Mouse (Mus musculus) c-Kit-positive CD71-positive TER-119-negative erythroid progenitor cells, embryonic 14.5 days (primary cell): ENCODE measurements at regions not wholly inside any gene's neighbourhood (a gene's known extent, or its start where the extent isn't known, plus 50 kb on each side); places are given as distances from the start of the nearest gene placed in this dataset.
"Not testable (repeated sequence)": the region's sequence is repeated elsewhere in the genome, so short reads cannot be mapped to it uniquely, and the experiment has no call there.

ENCODE experiments used
- DNase-seq: peaks from one replicate; pipeline ENCODE4 v3.0.0-alpha.2; 2013; ENCODE audit warnings: low read depth

DNA sequence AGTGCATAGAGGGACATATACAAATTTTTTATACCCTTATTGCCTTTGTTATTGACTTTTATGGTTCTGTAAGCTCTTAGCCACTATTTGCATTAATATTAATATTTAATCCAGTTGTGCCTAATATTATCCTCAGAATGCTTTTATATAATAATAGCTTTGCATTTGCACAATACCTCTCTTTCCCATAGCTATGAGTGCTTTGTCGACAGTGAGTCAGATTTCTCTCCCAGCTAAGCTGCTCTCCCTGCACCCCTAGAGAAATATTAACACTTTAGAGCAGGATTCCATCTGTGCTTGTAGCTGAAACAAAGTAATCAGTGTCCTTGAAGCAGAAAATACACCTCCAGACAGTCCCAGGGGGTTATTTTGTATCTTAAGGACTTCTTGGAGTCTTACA lies 288.6 kb upstream of the Arglu1 start:
- DNase-seq: no peak

DNA sequence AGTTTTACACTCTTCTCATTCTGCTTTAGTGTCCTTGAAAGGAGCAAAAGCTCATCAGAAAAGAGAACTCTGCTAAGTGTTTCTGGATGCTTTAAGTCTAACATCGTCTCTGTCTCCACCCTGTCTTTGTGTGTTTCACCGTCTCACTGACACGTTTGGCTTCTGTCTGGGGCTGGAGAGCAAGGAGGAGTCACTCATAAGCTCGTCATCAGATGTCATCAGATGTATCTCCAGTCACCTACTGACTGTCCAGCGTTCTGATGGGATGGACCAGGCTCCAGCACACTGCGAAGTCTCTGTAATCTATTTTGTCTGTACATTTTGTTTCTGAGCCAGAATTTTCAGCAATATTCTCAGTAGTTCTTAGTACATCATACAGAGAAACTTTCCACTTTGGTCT lies 283.4 kb upstream of the Arglu1 start:
- DNase-seq: no peak

DNA sequence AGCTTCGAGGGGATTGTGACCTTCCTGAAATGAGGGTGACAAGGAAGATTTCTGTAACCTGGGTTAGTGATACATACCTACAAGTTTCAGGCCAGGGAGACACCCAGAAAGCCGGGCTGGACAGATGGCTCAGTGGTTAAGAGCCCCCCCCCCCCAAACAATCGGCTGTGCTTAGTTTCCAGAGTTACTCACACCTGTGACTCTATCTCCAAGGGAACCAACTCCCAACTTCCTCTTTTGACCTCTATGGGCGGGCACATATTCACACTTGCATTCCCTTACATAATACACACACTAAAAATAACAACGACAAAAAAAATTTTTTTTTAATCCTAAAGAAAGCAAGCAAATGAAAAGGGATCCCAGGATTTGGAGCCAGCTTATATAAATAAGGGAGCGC lies 283.0 kb upstream of the Arglu1 start:
- no peak for DNase-seq

DNA sequence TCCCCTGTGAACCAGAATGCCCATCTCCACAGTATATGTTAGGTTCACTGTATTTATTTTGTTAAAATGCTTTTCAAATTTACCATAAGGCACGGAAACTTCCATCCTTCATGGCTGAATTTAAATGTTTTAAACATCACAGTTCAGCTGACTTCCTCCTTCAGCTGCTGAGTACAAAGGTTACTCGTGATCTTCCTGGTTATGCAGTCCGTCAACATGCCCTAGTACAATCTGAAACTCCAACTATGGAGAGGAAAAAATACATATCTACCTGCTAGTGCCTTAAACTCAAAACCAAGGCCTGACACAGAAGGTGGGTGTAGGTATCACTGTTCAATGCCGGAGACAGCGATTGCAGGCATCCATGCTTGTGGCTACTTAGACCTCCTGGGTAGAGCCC lies 280.5 kb upstream of the Arglu1 start:
- no peak for DNase-seq

DNA sequence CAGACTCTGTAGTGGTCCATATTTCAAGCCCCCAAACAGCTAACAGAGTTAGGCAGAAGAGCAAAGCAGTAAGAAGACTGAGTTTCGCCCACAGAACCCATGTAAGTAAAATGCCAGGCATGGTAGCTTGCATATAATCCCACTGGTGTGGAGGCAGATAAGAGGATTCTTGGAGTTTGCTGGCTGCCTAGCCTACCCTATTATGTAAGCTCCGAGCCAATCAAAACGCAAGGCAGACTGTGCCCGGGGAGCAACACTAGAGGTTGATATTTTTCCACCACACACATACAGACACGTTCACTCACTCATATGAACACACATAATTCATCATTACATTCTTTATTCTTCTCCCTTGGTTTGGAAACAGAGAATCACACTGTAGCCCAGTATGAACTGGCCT lies 280.0 kb upstream of the Arglu1 start:
- no peak for DNase-seq

DNA sequence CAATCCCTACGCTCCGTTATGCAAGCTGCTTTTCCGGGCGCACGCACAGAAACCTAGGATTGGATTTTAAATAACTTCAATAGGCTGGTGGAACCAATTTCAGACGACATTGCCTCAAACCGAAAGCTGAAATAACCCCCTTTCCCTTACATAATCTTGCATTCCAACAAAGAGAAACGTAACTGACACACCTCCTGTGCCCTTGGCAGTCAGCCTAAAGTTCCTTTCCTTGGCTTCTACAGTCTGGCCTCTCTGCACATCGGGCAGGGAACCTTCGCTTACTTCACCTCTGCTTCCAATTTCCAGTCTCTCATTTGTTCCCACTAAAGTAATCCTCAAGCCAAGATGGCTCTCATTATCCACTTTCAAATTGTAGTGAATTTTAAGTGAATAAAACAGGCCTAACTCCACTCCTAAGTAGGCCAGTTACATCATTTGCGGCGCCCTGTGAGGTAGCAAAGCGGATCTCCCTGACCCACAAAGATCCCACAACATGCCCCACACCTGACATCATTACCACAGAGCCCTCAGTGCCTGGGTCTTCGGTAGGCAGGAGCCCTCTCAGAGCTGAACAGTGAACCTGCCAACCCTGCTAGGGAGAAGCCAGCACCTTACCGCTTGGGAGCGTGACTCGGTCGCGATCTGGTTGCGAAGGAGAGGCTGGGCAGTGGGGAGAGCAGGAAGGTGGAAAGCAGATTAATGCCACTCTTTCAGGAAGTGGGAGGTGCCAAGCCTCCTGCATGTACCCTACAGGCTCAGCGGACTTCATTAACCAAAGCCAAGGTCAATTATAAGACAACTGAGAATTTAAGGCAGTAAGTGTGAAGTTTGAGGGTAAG lies 279.0 kb upstream of the Arglu1 start:
- DNase-seq: no peak

DNA sequence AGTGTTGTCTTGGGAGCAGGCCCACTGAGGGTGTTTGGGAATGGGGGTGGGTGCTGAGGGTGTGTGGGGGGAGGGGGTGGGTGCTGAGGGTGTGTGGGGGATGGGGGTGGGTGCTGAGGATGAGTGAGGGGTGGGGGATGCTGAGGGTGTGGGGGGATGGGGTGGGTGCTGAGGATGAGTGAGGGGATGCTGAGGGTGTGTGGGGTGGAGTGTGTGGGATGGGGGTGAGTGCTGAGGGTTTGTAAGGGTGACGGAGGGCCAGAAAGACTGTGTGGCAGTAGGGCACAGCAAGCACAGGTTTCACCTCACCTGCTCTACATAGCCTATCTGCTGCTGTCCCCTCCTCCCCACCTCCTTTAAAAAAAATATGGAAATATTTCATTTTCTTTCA lies 276.3 kb upstream of the Arglu1 start:
- no peak for DNase-seq

DNA sequence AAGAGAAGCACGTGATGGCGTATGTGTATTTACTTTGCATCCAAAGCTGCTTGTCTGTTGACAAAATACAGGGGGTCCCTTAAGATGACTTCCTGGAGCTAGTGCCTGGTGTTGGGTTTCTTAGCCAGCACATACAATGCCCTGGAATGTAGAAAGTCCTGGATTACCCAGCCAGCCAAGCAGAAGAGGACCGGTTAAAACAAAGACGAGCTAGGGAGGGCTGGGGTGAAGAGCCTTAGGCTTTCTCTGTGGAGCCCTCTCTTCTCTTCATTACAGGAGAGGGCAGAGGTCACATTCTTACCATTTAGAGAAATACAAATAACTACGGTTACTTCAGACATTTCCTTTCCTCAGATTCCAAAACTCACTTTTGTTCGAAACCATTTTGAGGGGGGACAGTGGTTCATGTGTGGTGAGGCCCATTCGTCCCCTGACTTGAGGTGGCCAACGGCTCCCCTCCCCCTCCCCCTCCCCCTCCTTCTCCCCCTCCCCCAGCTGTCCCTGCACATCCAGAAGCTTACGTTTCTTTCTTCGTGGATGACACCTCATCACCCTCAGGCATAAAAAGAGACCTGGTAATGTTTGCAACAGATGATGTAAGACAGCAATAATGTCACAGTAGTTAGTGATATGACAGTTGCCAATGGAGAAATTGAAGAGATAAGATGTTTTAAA lies 275.8 kb upstream of the Arglu1 start:
- DNase-seq: no peak

DNA sequence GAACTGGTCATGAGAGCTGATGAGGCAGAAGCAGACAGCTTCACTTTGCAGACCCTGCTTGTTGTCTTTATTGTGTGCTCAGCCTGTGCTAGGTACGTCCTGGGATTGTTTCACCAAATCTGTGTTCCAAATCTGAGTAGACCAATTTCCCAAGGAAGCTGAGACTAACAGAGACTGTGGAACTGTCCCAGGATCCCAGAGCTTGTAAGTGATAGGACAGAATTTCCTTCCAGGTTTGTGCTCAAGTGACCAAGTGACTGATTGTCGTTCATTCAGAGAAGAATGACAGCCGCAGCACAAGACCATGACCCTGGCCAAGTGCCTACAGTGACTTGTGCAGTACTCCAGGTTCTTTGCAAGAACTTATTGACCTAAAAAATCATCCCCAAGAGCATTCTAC lies 269.9 kb upstream of the Arglu1 start:
- no peak for DNase-seq

DNA sequence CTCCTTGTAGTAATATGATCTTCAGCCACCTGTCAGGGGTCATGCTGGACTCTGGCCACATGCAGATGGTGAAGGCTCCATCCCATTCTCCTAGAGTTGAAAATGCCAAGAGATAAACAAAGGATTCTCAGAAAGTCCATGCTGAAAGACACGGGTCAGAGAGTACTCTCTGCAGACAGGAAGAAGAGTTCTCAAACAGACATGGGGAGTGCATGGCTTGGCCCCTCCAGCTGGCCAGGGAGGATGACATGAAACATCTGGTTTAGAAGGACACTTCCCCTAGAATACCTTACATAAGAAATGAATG lies 269.4 kb upstream of the Arglu1 start:
- no peak for DNase-seq

DNA sequence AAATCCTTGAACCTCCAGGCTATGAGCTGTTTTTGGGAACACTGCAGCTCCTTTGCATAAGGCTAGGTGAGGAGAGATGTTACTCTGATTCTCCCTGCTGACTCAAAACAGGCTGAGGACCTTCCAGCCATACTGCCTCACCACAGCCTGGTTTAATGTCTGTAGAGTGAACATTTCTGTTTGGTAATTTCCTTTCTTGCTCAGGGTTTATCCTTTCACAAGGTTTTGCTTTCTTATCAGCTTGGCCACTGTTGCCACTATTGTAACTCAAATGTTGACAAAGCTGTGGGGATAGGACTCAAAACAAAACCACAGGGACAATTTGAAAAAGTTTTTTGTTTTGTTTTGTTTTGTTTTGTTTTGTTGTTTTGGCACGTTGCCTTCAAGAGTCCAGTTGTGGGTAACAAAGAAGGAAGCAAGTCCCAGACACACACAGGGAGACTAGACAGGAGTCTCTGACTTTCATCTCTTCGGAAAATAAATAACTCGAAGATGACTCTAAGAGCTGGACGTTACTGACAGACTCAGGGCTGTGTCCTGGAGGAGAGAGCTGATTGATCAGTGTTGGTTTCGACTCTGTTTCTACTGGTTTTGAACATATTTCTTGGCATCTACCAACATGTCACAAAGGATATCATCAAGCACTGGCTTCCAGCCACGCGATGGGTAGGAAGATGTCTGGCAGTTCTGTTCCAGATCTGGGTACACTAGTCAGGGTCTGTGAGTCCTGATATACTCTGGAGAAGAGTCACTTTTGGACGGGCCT lies 268.9 kb upstream of the Arglu1 start:
- DNase-seq: no peak

DNA sequence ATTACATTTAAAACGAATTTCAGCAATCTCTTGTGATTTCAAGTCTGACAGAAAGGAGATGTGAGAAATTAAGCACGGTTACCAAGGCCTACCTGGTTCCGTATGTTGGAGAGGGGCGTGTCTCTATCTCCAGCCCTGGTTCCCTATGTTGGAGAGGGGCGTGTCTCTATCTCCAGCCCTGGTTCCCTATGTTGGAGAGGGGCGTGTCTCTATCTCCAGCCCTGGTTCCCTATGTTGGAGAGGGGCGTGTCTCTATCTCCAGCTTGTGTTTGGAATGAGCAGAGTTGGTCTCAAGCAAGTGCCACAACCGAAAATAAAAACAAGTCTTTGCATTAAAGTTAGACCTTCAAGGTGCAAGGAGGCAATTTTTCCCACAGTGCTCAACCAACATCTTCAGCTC lies 267.8 kb upstream of the Arglu1 start:
- DNase-seq: not testable (repeated sequence)

DNA sequence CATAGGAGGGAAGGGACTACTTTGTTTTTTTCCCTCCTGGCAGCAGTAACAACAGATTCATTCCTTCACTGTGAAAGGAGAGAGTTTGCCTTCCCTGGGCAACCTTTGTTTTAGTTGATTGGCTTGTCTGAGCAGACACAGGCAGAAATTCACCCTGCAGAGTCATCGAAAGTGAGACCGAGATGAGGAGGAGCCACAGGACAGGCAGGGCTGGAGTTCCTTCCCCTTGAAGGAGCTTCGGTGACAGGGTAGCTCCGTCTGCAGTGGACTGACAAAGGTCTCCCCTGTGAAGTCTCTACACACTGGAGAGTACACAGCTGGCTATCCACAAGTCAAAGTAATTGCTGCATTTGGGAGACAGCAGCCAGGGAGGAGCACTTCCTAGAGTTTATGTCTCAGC lies 261.9 kb upstream of the Arglu1 start:
- no peak for DNase-seq

DNA sequence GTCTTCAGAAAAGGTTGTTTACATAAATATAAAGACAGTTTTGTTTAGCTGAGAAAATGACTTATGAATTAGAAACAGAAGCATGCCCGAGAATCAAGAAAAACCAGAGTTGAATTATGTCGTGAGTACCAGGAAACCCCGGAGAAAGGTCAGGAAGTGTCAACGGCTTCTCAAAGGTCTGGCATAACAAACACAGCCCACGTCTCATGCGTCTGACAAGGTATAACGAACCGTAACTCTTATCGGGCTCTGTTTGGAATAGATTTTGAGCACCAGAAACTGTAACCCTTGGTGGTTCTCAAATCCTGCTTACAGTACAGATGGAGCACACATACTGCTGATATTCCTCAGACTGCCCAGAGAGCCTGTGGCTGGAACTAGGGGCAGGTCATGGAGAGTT lies 260.9 kb upstream of the Arglu1 start:
- DNase-seq: no peak

DNA sequence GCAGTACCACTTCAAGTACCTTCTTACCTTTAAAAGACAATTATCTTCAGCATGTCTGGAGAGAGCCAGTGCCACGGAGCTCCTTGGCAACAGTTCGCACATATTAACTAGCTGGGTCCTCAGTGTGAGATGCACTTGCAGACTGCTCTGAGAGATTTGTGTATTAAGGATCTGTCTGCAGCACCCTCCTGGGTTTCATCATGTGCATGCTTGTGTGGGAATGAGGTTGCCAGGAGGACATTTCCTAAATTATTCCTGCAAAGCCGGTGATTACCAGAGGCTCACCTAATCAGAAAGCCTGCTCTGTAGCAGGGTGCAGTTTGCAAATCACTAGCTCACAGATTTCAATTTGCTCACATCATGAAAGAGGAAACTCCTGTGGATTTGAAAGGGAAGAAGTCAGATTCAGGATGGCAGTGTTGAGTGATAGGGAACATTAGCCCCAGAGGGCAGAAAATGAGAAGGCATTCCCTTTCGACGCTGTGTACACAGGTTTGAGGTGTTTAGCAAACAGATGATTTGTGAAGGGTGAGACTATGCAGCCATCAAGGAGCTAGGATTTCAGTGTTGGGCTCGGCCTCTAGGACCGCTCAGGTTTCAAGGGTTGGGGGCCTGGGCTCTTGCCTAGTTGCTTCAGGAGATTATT lies 257.3 kb upstream of the Arglu1 start:
- DNase-seq: no peak

DNA sequence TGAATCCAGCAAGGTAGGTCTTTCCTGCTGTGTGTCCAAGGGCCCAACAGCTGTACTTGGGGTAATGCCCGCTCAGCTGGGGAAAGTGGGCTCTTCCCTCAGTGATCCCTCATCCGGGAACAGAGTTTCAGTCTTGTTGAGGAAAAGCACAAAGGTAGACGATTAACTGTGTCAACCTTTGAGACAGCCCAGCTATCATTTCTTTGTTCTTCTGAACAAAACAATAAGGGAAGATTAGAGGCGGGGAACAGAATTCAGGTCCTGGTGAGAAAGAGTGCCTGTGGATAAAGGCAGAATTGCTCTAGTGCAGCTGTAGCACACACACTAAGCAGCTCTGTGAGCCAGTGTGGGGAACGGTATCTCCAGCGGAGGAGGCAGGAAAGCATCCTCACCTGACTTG lies 252.7 kb upstream of the Arglu1 start:
- DNase-seq: no peak

DNA sequence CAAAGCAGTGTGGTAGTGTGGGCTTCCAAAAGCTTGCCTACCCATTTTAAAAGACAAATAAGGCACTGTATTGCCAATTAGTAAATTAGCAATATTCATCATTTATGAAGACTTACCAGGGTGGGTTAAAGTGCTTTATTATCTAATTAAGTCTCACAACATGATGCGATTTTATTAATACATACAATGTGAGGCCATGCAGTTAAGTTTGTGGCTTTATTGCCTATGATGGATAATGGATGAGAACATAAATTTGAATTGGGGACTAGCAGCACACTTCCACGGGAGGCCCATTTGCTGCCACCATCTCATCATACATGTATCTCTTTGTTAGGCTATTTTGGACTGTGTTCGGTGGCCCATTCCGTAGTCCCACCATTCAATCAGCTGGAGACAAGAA lies 250.6 kb upstream of the Arglu1 start:
- no peak for DNase-seq

DNA sequence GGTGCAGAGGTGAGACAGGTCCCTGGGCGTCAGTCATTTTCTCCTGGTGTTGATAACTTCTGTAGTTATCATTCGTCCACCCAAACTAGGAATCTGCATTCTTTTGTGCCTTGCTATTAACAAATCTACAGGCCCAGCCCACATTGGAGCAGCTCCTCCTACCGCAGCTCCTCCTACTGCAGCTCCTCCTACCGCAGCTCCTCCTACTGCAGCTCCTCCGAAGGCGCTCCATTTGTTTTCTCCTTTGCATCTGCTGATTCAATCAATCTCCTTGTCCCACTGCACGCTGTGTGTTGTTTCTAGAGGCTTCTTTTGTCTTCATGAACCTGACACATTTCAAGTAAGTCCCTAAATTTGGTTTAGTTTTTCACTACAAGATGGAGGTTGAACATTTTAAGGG lies 248.2 kb upstream of the Arglu1 start:
- no peak for DNase-seq

DNA sequence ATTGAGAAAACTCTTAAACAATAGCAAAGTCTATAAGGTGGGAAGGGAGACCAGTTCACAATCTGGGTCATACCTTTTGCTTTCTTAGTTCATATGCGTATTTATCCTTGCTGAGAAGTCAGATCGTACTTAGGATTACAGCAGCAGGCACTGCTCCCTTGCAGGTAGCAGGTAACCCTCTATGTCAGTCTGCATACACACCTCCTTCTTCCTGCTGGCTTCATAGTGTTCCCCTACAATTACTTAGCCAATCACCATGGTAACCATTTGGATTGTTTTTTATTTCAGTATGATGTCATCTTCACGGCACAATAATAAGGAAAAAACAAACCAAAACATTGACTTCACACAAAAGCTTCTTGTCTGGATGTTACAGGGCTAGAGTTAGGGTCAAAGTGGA lies 242.1 kb upstream of the Arglu1 start:
- DNase-seq: no peak

DNA sequence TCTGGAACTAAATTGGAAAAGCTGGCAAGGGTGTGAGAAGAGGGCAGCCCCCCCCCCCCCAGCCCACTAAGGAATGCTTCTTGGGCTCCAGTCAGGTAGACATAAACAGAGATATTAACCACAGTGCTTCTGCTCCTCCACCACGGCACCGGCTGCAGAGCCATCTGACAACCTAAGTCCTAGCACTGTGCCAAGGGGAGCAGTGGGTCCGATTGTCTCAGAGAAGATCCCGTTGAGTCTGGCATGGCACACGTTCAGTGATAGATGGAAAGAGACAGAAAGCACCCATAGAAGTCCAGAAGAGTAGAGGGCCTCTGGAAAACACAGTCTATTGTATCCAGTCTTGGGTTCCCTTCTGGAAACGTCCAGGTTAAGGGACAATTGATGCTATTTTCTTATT lies 241.4 kb upstream of the Arglu1 start:
- DNase-seq: no peak

DNA sequence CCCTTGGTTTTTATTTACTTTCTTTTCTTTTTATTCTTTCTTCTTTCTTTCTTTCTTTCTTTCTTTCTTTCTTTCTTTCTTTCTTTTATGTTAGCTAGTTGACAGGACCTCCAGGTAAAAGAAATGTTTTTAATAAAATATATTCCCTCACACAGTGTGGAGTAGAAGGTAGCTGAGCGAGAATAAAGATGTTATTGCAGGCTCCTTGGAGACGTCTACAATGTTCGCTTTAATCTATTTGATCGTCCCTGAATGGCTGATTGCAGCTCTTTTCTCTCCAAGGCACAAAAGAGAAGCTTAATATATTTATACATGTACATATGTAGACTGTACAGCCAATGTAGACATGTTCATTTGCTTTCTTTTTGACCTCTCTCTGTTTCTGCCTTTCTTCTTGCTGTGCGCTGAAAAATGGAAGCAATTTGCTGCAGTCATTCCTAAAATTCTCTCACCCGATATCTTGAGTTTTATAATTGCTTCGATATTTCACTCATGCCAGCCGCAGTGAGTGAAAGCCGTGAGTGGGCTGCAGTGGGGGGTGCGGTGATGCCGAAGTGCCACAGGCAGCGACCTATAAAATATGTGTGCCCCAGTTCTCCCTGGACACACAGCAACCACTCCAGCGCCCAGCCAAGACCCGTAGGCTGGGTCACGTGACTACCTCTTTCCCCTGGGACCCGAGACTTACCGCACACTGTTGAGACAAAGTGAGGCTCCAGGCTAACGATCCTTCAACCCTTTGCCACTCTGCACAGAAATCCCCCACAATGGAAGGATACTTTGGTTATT lies 237.9 kb upstream of the Arglu1 start:
- no peak for DNase-seq

DNA sequence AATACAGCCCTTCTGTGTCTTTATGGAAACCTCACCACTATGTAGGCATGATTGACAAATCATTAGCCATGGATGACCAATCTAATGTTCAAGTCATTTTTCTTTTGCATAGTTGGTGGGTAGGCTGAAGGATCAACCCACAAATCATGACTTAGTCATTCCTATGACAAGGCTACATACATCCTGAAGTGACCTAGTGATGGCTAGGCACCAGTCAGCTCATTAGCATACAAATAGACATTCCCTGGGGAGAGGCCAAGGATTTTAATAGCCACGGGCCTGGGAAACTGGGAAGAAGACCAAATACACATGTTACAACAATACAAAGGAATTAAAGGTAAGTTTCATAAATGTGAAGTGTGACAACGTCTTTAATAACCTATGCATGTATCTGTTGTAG lies 231.1 kb upstream of the Arglu1 start:
- DNase-seq: no peak
